Mouse (Mus musculus): Measurements from ENCODE around the gene Gm20388.

DNA sequence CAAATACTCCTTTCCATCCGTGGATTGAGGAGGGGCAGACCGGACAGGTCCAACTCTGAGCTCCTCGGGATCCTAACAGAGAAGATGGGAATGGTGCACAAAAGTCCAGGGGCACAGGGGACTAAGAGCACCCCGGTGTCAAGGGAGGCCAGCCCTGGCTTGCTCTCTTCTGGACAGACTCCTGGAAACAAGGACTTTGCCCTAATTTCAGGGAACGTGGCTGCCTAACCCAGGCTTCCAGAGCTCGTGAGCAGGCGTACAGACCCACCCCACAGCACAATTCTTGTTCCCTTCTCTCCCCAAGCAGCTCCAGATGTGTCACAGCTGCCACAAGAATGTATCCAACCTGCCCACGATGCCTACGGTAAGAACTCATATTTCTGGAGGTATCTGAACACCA is 2715.2 kb downstream of the Gm20388 start:
- TF ChIP-seq EP300 (IDR thresholded peaks at IDR 0.05; ENCODE audit: low read depth): no peak
- no peak for TF ChIP-seq CTCF (IDR thresholded peaks at IDR 0.05; ENCODE audit: low read depth)
